Mouse (Mus musculus): ENCODE data around the gene Tnfrsf25. TPM values are rescaled to one million over a fixed set of nuclear protein-coding genes. Genes with fewer than 3 reads are reported as not detected.

The Tnfrsf25 gene
- polyA plus RNA-seq, 1 experiment from 2014 or later = 0.91 TPM

DNA sequence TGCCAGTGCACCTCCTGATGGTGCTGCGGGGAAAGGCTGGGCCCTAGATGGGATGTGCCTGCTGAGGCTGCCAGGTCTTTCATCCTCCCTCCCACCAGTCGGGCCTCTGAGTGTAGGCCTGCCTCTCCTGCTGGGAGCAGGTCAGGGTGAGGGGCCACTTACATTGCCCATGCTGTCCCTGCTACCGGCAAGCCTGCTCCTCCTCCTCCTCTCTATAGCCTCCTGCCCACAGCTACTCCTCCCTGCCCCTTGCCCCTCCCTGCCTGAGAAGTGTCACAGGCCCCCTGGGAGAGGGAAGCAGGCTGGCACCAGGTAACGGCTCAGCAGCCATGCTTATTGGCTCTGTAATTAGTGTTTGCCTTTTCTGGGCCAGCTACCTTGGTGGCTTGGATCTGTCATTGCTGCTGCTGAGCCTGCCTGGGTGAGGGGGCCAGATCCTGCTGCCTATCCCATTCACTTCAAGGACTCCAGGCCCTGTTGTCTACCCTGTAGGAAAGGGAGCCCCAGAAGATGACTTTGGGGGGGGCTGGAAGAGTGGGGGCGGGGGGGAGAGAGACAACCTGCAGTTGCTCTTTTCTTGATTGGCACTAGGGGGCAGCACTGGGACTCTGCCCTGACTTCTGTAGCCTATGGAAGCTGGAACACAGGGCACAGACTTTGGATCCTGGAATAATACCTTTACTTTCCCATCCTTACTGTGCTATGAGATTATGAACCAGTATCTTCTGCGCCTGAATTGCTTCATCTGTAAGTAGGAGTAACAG is 20.6 kb downstream of the Tnfrsf25 start:
- H3K36me3 ChIP-seq (ENCODE audit: control insufficient read depth, insufficient read depth, low read length) = no peaks in the 10 kb centered on the region
- H3K9me3 ChIP-seq (ENCODE audit: control insufficient read depth, low read depth, low read length) = no peaks in the 10 kb centered on the region
- ATAC-seq (ENCODE audit: insufficient number of reproducible peaks, insufficient read depth, low FRiP score, low read depth) = no peak
- no peak overlapping the region for H3K4me2 ChIP-seq (replicated peaks; ENCODE audit: low read depth, low read length)
- H3K4me1 ChIP-seq (ENCODE audit: control insufficient read depth, insufficient read depth, low read length) = 0 out of 2 replicates have a peak, but pooled peaks cover 1% of the 10 kb centered on the region
- 39% methylated on average over 6 of the region's 6 CpGs for WGBS
- no peak overlapping the region for H3K9ac ChIP-seq (replicated peaks; ENCODE audit: low read depth, low read length)
- no peak overlapping the region for H3K27ac ChIP-seq (ENCODE audit: low read length)
- peaks cover 25% of the 10 kb centered on the region for H3K27me3 ChIP-seq (ENCODE audit: control insufficient read depth, insufficient read depth, low read length)
- H3K4me3 ChIP-seq (ENCODE audit: low read depth, low read length) = no peak overlapping the region

DNA sequence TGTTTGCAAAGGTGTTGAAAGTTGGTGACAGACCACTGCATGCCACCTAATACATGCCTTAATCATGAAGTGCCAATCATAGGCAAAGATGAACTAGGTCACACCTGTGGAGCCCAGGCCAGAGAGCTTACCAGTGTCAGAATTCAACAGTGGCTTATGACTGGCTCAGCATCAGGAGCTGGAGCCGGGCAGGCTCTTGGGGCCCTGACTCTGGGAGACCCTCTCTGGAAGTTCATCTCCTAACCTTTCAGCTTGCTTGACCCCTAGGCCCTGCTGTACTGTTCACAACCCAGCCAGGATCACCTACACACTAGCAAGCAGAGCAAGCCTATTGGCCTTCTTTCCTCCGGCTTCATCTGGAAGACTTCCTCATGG is 21.1 kb downstream of the Tnfrsf25 start:
- Histone ChIP-seq H3K4me1 (ENCODE audit: control insufficient read depth, insufficient read depth, low read length) (no peaks in the 10 kb centered on the region), H3K27ac (ENCODE audit: low read length) (no peak overlapping the region), H3K4me3 (ENCODE audit: low read depth, low read length) (no peak overlapping the region), H3K9me3 (ENCODE audit: control insufficient read depth, low read depth, low read length) (no peaks in the 10 kb centered on the region), H3K36me3 (ENCODE audit: control insufficient read depth, insufficient read depth, low read length) (no peaks in the 10 kb centered on the region), H3K4me2 (replicated peaks; ENCODE audit: low read depth, low read length) (no peak overlapping the region), H3K27me3 (ENCODE audit: control insufficient read depth, insufficient read depth, low read length) (peaks cover 21% of the 10 kb centered on the region), H3K9ac (replicated peaks; ENCODE audit: low read depth, low read length) (no peak overlapping the region)
- no peak for ATAC-seq (ENCODE audit: insufficient number of reproducible peaks, insufficient read depth, low FRiP score, low read depth)
- WGBS = 92% methylated on average over 2 of the region's 2 CpGs

DNA sequence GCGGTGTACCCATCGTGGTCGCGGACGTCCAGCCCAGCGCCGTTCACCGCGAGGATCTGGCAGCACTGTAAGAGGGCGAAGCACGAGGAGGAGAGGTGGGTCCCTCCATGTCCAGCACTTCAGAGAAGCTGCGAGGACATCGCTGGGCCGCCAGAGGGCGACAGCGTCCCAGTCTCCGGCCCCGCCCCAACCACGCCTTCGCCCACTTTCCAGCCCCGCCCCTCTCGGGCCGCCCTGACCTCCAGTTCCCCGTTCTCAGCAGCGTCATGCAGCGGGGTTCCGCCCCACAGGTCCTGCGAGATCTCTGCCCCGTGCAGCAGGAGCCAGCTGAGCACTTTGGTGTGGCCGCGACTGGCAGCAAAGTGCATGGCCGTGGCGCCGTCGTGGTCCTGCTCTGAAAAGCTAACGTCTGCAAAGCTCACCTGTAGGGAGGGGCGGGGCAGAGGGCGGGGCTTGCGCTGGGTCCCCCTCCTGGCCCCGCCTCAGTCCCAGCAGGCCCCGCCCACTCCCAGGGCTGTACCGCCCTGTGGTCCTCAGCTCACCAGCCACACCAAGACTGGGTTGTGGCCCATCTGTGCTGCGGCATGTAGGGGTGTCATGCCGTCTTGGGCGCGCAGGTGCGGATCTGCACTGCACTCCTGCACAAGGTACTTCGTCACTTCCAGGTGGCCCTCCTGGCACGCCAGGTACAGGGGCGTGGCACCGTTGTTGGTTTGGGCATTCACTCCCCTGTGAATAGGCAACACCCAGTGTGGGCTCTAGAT is 22.9 kb downstream of the Tnfrsf25 start:
- peak; percentile 85 for ATAC-seq (ENCODE audit: insufficient number of reproducible peaks, insufficient read depth, low FRiP score, low read depth)
- Histone ChIP-seq H3K27ac (ENCODE audit: low read length) (no peak overlapping the region), H3K4me3 (ENCODE audit: low read depth, low read length) (peak overlapping the region; percentile 43), H3K36me3 (ENCODE audit: control insufficient read depth, insufficient read depth, low read length) (no peaks in the 10 kb centered on the region), H3K9me3 (ENCODE audit: control insufficient read depth, low read depth, low read length) (no peaks in the 10 kb centered on the region), H3K9ac (replicated peaks; ENCODE audit: low read depth, low read length) (no peak overlapping the region), H3K4me2 (replicated peaks; ENCODE audit: low read depth, low read length) (peak overlapping the region; percentile 76), H3K4me1 (ENCODE audit: control insufficient read depth, insufficient read depth, low read length) (no peaks in the 10 kb centered on the region), H3K27me3 (ENCODE audit: control insufficient read depth, insufficient read depth, low read length) (peaks cover 8% of the 10 kb centered on the region)
- WGBS = 2% methylated on average over 51 of the region's 51 CpGs

DNA sequence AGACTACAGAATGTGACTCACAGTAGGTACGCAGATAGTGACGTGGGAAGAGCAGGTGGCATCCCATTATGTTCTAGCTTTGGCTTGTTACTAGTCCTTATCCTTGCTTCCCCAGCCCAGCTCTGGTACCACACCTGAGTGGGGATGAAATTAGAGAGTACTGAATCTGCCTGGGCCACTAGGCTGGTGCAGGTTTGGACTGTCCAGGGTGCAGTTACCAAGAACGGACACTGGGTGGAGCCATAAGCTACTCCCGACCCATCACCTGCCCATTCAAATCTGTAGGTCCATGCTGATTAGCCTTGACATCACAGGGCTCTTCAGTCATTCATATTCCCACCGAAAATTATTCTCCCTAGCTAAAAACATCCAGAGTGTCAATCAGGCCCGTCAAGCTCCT is 24.7 kb downstream of the Tnfrsf25 start:
- H3K27me3 ChIP-seq (ENCODE audit: control insufficient read depth, insufficient read depth, low read length) = peaks cover 4% of the 10 kb centered on the region; the same call in 1 of the 2 replicates
- H3K4me2 ChIP-seq (replicated peaks; ENCODE audit: low read depth, low read length) = no peak overlapping the region
- H3K4me3 ChIP-seq (ENCODE audit: low read depth, low read length) = no peak overlapping the region
- 34% methylated on average over 6 of the region's 6 CpGs for WGBS
- H3K36me3 ChIP-seq (ENCODE audit: control insufficient read depth, insufficient read depth, low read length) = no peaks in the 10 kb centered on the region
- H3K9ac ChIP-seq (replicated peaks; ENCODE audit: low read depth, low read length) = no peak overlapping the region
- H3K4me1 ChIP-seq (ENCODE audit: control insufficient read depth, insufficient read depth, low read length) = no peaks in the 10 kb centered on the region
- no peak overlapping the region for H3K27ac ChIP-seq (ENCODE audit: low read length)
- ATAC-seq (ENCODE audit: insufficient number of reproducible peaks, insufficient read depth, low FRiP score, low read depth) = no peak
- no peaks in the 10 kb centered on the region for H3K9me3 ChIP-seq (ENCODE audit: control insufficient read depth, low read depth, low read length)

DNA sequence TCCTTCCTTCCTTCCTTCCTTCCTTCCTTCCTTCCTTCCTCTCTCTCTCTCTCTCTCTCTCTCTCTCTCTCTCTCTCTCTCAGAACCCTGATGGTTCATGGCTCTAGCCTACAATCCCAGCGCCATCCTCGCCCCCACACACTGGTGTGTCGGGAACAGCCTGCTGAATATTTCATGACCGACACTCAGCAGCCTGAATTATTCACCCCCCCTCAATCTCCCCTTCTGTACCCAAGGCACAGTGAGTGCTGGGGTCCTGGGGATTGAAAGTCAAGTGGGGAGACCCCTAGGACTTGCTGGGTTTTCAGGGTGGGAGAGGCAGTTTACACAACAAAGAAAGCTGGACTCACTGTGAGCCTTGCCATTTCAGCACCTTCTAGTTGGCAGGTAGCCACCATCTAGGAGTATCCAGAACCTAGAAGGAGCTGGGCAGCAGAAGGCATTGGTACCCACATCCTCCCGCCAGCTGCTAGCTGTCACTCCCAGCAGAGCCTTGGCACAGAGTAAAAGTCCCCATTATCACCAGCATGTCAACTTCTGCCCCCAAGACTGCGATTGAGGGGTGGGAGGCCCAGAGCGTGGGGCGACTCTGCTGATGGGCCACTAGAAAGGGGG is 25.9 kb downstream of the Tnfrsf25 start:
- Histone ChIP-seq H3K4me3 (ENCODE audit: low read depth, low read length) (no peak overlapping the region), H3K4me2 (replicated peaks; ENCODE audit: low read depth, low read length) (no peak overlapping the region), H3K27me3 (ENCODE audit: control insufficient read depth, insufficient read depth, low read length) (peaks cover 4% of the 10 kb centered on the region; the same call in 1 of the 2 replicates), H3K27ac (ENCODE audit: low read length) (no peak overlapping the region), H3K9ac (replicated peaks; ENCODE audit: low read depth, low read length) (no peak overlapping the region), H3K9me3 (ENCODE audit: control insufficient read depth, low read depth, low read length) (no peaks in the 10 kb centered on the region), H3K4me1 (ENCODE audit: control insufficient read depth, insufficient read depth, low read length) (no peaks in the 10 kb centered on the region), H3K36me3 (ENCODE audit: control insufficient read depth, insufficient read depth, low read length) (no peaks in the 10 kb centered on the region)
- WGBS = 72% methylated on average over 8 of the region's 8 CpGs
- ATAC-seq (ENCODE audit: insufficient number of reproducible peaks, insufficient read depth, low FRiP score, low read depth) = no peak

DNA sequence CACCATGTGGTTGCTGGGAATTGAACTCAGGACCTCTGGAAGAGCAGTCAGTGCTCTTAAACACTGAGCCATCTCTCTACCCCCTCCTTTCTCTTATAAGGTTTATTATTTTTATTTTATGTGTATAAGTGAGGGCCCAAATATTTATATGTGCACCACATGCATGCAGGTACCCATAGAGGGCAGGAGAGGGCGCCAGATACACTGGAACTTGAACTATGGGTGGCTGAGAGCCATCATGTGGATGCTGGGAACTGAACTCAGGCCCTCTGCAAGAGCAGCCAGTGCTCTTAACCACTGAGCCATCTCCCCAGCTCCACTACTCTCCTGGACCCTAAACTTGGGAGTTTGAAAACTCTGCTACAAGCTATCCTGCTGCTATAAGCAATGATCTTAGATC is 27.9 kb downstream of the Tnfrsf25 start:
- no peak overlapping the region for H3K4me2 ChIP-seq (replicated peaks; ENCODE audit: low read depth, low read length)
- peaks cover 4% of the 10 kb centered on the region; the same call in 1 of the 2 replicates for H3K27me3 ChIP-seq (ENCODE audit: control insufficient read depth, insufficient read depth, low read length)
- no peak overlapping the region for H3K4me3 ChIP-seq (ENCODE audit: low read depth, low read length)
- no peaks in the 10 kb centered on the region for H3K4me1 ChIP-seq (ENCODE audit: control insufficient read depth, insufficient read depth, low read length)
- no peak overlapping the region for H3K27ac ChIP-seq (ENCODE audit: low read length)
- WGBS = 23% methylated on average over 1 of the region's 1 CpGs
- no peaks in the 10 kb centered on the region for H3K36me3 ChIP-seq (ENCODE audit: control insufficient read depth, insufficient read depth, low read length)
- no peak overlapping the region for H3K9ac ChIP-seq (replicated peaks; ENCODE audit: low read depth, low read length)
- ATAC-seq (ENCODE audit: insufficient number of reproducible peaks, insufficient read depth, low FRiP score, low read depth) = no peak
- H3K9me3 ChIP-seq (ENCODE audit: control insufficient read depth, low read depth, low read length) = no peaks in the 10 kb centered on the region

DNA sequence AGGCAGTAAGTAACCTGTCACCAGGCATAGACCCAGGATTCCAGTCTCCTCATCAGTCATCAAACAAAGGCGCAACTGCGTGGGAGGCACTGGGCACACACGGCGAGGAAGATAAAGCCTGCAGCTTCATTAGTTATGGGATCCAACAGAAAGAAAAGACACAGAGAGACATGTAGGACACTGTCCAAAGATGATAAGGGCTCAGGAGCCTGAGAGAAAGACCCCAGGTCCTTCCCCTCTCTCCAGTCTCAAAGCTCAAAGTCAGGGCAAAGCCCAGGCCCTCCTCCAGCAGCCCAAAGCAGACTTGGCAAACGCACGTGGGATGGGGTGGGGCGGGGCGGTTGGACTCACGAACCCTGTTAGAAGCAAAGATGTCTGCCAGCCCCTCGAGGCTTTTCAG is 29.7 kb downstream of the Tnfrsf25 start:
- H3K27me3 ChIP-seq (ENCODE audit: control insufficient read depth, insufficient read depth, low read length) = peaks cover 4% of the 10 kb centered on the region; the same call in 1 of the 2 replicates
- H3K36me3 ChIP-seq (ENCODE audit: control insufficient read depth, insufficient read depth, low read length) = no peaks in the 10 kb centered on the region
- 61% methylated on average over 10 of the region's 10 CpGs for WGBS

DNA sequence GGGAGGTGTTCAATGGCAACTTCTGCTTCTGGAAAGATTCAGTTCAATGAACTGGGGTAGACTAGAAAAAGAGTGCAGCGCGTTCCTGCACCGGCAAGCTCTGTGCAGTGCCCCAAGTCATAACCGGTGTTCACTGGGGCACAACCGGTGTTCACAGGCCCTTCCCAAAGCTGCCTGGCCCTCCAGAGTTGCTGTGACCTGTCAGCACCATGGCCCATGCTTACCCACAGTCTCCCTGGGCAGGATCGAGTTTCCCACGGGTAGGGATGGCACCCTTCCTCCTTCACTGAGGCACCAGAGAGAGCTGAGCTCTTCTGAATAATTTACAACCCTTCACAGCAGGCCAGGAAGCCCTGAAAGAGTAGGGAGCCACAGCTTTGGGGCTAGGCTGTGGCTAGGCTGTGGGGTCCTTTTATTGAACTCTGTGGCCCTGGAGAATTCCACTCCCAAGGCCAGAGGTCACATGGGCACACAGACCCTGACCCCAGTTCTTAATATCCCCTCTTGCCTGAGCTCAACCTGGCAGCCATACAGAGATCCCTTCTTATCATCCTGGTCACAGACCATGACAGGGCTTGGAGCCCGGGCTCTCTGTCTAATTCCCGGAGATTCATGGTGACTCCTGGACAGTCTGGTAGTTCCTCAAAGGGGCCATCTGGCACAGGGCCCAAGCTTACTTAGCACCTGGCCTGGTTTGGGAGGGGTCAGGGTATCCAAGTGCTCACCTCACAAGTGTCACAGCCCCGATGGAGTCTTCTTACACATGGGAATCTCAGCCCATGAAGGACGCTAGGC is 30.5 kb downstream of the Tnfrsf25 start:
- WGBS = 54% methylated on average over 11 of the region's 11 CpGs
- ATAC-seq (ENCODE audit: insufficient number of reproducible peaks, insufficient read depth, low FRiP score, low read depth) = no peak
- Histone ChIP-seq H3K4me1 (ENCODE audit: control insufficient read depth, insufficient read depth, low read length) (no peaks in the 10 kb centered on the region), H3K9me3 (ENCODE audit: control insufficient read depth, low read depth, low read length) (no peaks in the 10 kb centered on the region), H3K4me2 (replicated peaks; ENCODE audit: low read depth, low read length) (no peak overlapping the region), H3K36me3 (ENCODE audit: control insufficient read depth, insufficient read depth, low read length) (no peaks in the 10 kb centered on the region), H3K27ac (ENCODE audit: low read length) (no peak overlapping the region), H3K9ac (replicated peaks; ENCODE audit: low read depth, low read length) (no peak overlapping the region), H3K27me3 (ENCODE audit: control insufficient read depth, insufficient read depth, low read length) (peaks cover 10% of the 10 kb centered on the region), H3K4me3 (ENCODE audit: low read depth, low read length) (no peak overlapping the region)

More for the DNA sequence above, 29.7 kb downstream of the Tnfrsf25 start:
- ATAC-seq (ENCODE audit: insufficient number of reproducible peaks, insufficient read depth, low FRiP score, low read depth) = no peak
- Histone ChIP-seq H3K4me3 (ENCODE audit: low read depth, low read length) (no peak overlapping the region), H3K4me1 (ENCODE audit: control insufficient read depth, insufficient read depth, low read length) (no peaks in the 10 kb centered on the region), H3K9ac (replicated peaks; ENCODE audit: low read depth, low read length) (no peak overlapping the region), H3K4me2 (replicated peaks; ENCODE audit: low read depth, low read length) (no peak overlapping the region), H3K27ac (ENCODE audit: low read length) (no peak overlapping the region), H3K9me3 (ENCODE audit: control insufficient read depth, low read depth, low read length) (no peaks in the 10 kb centered on the region)

Measured in stomach, embryonic 14.5 days (tissue).